Mouse (Mus musculus) brain, embryonic 14.5 days (tissue): ENCODE measurements around the gene Mrpl17.

Experiments
- CTCF ChIP-seq: fragments of 200-500 bp; IDR thresholded peaks from 2 replicates; pipeline ENCODE4 v1.5.1; 2012; ENCODE audit warnings: inconsistent platforms, mild to moderate bottlenecking, moderate library complexity, borderline replicate concordance; ENCODE audit not compliant: insufficient read depth, insufficient read length; ENCODE audit errors: extremely low read depth
- POLR2A ChIP-seq: fragments of 200-500 bp; IDR thresholded peaks from 2 replicates; pipeline ENCODE4 v1.6.1; 2012; ENCODE audit warnings: mild to moderate bottlenecking, inconsistent platforms, borderline replicate concordance; ENCODE audit not compliant: poor library complexity, insufficient read depth, insufficient read length, severe bottlenecking; ENCODE audit errors: extremely low read depth

GRCm38 (mm10) chr7:105761813-105762484 lies 49.0 kb downstream of the Mrpl17 start:
- TF ChIP-seq CTCF, result no peak
- TF ChIP-seq POLR2A, result no peak
